Mouse (Mus musculus) midbrain, embryonic 12.5 days (tissue): Measurements from ENCODE around the gene Cbs. TPM values are rescaled to one million over a fixed set of nuclear protein-coding genes. Genes with fewer than 3 reads are reported as not detected.

ENCODE experiments used
- ATAC-seq: fragments of 200-750 bp; cut with Nextera tagmentation; 2 replicates; pipeline ENCODE4 v1.8.0; 2017; ENCODE audit warnings: low read depth, moderate TSS enrichment, moderate library complexity; ENCODE audit not compliant: low FRiP score
- H3K27ac ChIP-seq: fragments of 300-500 bp; sonication (generic); replicated peaks from 2 replicates; pipeline ENCODE4 v1.5.1; 2016; ENCODE audit warnings: mild to moderate bottlenecking
- H3K27me3 ChIP-seq: fragments of 300-500 bp; sonication (generic); 2 replicates; pipeline ENCODE4 v1.6.1; 2016; ENCODE audit warnings: mild to moderate bottlenecking
- H3K36me3 ChIP-seq: fragments of 300-500 bp; sonication (generic); 2 replicates; pipeline ENCODE4 v1.6.1; 2016
- H3K4me1 ChIP-seq: fragments of 300-500 bp; sonication (generic); 2 replicates; pipeline ENCODE4 v1.6.1; 2016
- H3K4me2 ChIP-seq: fragments of 300-500 bp; sonication (generic); replicated peaks from 2 replicates; pipeline ENCODE4 v1.6.1; 2016; ENCODE audit warnings: mild to moderate bottlenecking, moderate library complexity
- H3K4me3 ChIP-seq: fragments of 300-500 bp; sonication (generic); 2 replicates; pipeline ENCODE4 v1.5.1; 2016; ENCODE audit warnings: mild to moderate bottlenecking
- H3K9ac ChIP-seq: fragments of 300-500 bp; sonication (generic); replicated peaks from 2 replicates; pipeline ENCODE4 v1.6.1; 2016; ENCODE audit warnings: mild to moderate bottlenecking, moderate library complexity
- H3K9me3 ChIP-seq: fragments of 300-500 bp; sonication (generic); 2 replicates; pipeline ENCODE4 v1.6.1; 2016; ENCODE audit warnings: mild to moderate bottlenecking
- WGBS: fragments of 180-500 bp; shearing (Covaris S2); methylation state at CpG from one replicate; pipeline ENCODE4 v1.1.7; 2016; 5-methylcytosine and 5-hydroxymethylcytosine counted together
- polyA plus RNA-seq: library from polyadenylated mRNA; unstranded; fragments of >200 nt; fragmentation: Nextera tagmentation; extraction: Ambion mirVana; gene quantifications from 2 replicates; pipeline ENCODE4 v1.2.1, GENCODE M21; 2016

Gene Cbs
- polyA plus RNA-seq, 1 experiment from 2014 or later: 1.2 TPM

DNA sequence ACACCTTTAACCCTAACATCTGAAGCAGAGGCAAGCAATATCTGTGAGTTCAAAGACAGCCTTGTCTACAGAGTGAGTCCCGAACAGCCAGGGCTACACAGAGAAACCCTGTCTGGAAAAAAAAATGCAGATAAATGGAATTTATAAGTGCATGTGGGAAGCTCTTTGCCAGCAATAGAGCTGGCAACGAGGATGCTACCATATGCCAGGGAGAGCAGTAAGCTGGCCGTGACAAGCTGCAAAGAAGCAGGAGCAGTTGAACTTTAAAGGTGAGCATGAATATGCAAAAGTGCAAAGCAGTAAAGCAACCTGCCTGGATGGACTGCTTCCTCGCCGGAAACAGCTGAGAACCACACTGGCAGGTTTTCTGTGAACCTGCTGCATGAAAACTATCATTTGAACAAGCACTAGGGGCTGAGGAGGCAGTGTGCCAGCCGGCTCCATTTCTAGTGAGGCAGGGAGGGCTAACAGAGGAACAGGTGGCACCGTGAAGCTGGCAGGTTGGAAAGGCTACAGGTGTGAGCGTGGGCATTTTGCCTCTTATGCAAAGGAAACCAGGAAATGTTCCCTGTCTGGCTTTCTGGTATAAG lies 23.7 kb upstream of the Cbs start:
- Histone ChIP-seq H3K4me2 (no peak overlapping the region), H3K4me1 (peaks cover 14% of the 10 kb centered on the region), H3K27ac (no peak overlapping the region), H3K9me3 (no peaks in the 10 kb centered on the region), H3K4me3 (no peak overlapping the region), H3K27me3 (no peaks in the 10 kb centered on the region), H3K9ac (no peak overlapping the region), H3K36me3 (peaks cover 6% of the 10 kb centered on the region)
- WGBS: 86% methylated on average over 8 of the region's 8 CpGs
- ATAC-seq: no peak

DNA sequence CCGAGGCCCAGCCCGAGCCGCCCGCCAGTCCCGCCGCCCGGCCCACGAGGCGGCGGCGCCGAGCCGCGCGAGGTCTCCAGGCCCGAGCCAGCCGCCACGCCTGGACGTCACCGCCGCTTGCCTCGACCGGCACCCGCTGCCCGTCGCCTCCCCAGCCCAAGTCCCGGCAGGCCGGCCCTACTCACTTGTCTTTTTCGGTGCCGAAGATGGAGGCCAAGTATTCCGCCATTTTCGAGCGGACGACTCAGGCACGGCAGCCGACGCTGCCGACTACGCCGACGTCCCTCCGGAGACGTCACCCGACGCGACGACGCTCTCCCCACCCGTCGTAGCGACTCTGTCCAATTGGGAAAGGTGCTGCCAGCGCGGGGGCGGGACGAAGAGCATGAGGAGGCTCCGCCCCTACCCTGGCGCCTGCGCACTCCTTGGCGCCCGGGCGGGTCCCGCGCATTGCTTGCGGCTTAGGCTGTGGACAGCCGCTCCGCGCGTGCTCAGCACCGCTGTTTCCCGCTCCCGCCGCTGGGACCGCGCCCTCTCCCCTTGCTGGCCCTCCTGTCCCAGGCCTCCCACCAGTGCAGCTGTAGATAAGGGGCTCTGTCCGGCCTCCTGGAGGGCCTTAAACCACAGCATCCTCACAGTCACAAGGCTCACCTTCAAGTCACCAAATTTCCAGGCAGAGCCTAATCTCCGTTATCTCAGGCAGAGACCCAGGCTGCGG lies 21.6 kb upstream of the Cbs start, which contains the start of gene U2af1:
TSS of gene U2af1 (minus strand) at position 425 of the 718 bp plus-strand sequence.
- ATAC-seq: peak; percentile 99
- Histone ChIP-seq H3K27ac (peak within 1 kb of the TSS; percentile 83), H3K4me1 (peaks cover 14% of the 10 kb centered on the region), H3K27me3 (no peaks in the 10 kb centered on the region), H3K4me2 (peak within 1 kb of the TSS; percentile 89), H3K36me3 (peaks cover 23% of the 10 kb centered on the region), H3K9me3 (no peaks in the 10 kb centered on the region), H3K9ac (peak within 1 kb of the TSS; percentile 98), H3K4me3 (peak within 1 kb of the TSS; percentile 98)
- WGBS: under 1% methylated on average over 76 of the region's 77 CpGs

DNA sequence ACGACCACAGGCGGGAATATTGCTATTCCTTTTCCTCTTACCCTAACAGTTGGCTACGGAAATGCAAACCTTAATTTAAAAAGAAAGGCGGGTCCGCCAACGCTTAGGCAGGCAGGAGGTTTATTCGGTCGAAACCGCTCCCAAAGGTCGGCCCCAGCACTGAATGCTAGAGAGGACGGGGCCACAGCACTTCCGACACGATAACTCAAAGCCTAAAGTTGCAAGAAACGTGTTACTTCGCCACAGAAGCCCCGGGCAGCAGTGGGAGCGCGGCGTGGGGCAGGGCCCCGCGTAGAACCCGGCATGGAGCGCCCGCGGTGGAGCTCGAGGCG lies 21.1 kb upstream of the Cbs start:
- Histone ChIP-seq H3K9me3 (no peaks in the 10 kb centered on the region), H3K36me3 (peaks cover 28% of the 10 kb centered on the region), H3K27me3 (no peaks in the 10 kb centered on the region), H3K4me1 (peaks cover 14% of the 10 kb centered on the region), H3K4me3 (peak overlapping the region; percentile 98), H3K27ac (peak overlapping the region; percentile 83), H3K4me2 (peak overlapping the region; percentile 89), H3K9ac (peak overlapping the region; percentile 98)
- ATAC-seq: no peak
- under 1% methylated on average over 27 of the region's 27 CpGs for WGBS

DNA sequence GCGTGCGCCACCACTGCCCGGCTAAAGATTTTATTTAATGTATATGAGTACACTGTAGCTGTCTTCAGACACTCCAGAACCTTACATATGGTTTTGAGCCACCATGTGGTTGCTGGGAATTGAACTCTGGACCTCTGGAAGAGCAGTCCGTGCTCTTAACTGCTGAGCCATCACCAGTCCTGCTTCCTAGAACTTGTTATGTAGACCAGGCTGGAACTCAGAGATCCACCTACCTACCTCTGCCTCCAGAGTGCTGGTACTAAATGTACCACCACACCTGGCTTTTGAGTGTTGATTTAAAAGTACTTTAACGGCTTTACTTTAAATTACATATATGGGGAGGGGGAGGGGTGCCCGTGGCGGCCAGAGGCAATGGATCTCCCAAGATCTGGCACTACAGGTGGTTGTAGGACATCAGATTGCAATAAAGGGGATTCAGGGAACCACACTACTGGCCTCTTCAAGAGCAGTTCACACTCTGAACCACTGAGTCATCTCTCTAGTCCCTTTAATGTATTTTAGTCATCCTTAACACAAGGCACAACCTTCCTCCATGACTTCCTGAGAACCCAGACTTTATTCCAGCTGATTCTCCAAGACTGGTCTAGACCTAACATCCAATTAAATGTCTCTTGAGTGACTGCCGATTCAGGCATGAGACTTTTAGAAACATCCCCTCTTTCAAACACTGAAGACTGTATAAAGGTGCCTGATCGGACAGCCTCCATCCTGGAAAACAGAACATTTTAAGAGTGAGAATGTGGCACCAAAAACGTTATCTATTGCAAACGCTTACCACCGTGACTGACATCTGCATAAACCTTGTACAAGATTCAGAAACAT lies 20.3 kb upstream of the Cbs start:
- Histone ChIP-seq H3K9me3 (no peaks in the 10 kb centered on the region), H3K27ac (no peak overlapping the region)

DNA sequence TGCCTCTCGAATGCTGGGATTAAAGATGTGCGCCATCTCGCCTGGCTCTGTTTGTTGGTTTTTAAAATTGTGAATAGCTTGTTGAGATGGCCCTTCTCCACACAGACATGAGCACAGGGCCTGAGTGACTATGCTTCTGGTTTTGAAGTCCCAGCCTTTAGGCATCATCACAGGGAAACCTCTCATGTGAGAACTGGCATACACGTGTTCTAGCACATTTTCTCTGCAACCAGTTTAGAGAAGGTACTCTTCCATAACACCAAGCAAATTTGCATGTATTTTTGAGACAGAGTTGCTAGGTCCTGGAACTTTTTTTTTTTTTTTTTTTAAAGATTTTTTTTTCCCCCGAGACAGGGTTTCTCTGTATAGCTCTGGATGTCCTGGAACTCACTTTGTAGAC lies 19.6 kb upstream of the Cbs start:
- H3K4me3 ChIP-seq: no peak overlapping the region
- 93% methylated on average over 5 of the region's 5 CpGs for WGBS
- no peak for ATAC-seq

More for the DNA sequence above, 20.3 kb upstream of the Cbs start:
- Histone ChIP-seq H3K4me1 (peaks cover 14% of the 10 kb centered on the region), H3K9ac (peak overlapping the region; percentile 98), H3K27me3 (no peaks in the 10 kb centered on the region), H3K4me3 (peak overlapping the region; percentile 98), H3K36me3 (peaks cover 35% of the 10 kb centered on the region), H3K4me2 (peak overlapping the region; percentile 89)
- 58% methylated on average over 12 of the region's 12 CpGs for WGBS
- ATAC-seq: no peak

DNA sequence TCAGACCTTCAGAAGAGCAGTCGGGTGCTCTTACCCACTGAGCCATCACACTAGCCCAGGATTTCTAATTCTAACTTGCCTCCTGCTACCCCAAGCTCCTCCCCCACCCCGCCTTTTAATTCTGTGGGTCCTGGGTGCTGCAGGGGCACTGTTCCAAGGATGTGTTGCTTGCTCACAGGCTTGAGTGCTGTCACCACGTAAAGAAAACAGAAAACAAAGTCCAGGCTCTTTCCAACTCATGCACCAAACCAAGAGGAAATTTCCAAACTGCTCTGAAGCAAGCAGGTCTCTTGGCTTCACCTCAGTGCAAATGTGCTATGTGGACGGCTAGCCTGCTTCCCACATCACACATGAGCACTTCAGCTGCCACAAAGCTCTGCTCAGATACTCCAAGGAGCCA lies 18.3 kb upstream of the Cbs start:
- Histone ChIP-seq H3K27me3 (no peaks in the 10 kb centered on the region), H3K9ac (no peak overlapping the region), H3K4me2 (no peak overlapping the region), H3K9me3 (no peaks in the 10 kb centered on the region), H3K4me1 (peaks cover 14% of the 10 kb centered on the region), H3K27ac (0 out of 2 replicates have a peak overlapping the region, but pooled peaks have one; percentile 15), H3K36me3 (peaks cover 55% of the 10 kb centered on the region), H3K4me3 (no peak overlapping the region)
- 78% methylated on average over 4 of the region's 4 CpGs for WGBS
- ATAC-seq: no peak

More for the DNA sequence above, 19.6 kb upstream of the Cbs start:
- Histone ChIP-seq H3K4me1 (peaks cover 14% of the 10 kb centered on the region), H3K4me2 (no peak overlapping the region), H3K27ac (no peak overlapping the region), H3K9me3 (no peaks in the 10 kb centered on the region), H3K36me3 (peaks cover 42% of the 10 kb centered on the region), H3K27me3 (no peaks in the 10 kb centered on the region), H3K9ac (no peak overlapping the region)

DNA sequence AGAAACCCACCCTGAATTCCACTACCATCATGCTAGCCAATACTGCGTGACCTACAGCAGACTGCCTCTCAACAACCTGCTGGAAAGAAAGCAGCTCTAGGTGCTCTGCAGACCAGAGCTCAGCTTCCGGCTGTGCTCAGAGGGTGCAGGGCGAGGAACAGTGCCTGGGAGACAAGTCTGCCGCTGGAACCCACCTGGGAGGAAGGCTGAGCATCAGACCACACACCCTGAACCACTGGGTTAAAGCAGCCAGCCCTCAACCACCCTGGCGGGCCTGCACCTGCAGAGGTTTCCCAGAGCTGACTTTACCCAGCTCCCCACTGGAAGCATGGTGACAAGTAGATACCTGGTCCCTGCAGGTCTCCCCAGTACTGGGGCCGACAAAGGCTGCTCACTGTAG lies 16.2 kb upstream of the Cbs start:
- ATAC-seq: no peak
- Histone ChIP-seq H3K9ac (no peak overlapping the region), H3K4me2 (no peak overlapping the region), H3K27ac (no peak overlapping the region), H3K27me3 (no peaks in the 10 kb centered on the region), H3K4me3 (no peak overlapping the region), H3K36me3 (peaks cover 75% of the 10 kb centered on the region), H3K4me1 (peaks cover 9% of the 10 kb centered on the region), H3K9me3 (no peaks in the 10 kb centered on the region)
- 90% methylated on average over 6 of the region's 6 CpGs for WGBS

DNA sequence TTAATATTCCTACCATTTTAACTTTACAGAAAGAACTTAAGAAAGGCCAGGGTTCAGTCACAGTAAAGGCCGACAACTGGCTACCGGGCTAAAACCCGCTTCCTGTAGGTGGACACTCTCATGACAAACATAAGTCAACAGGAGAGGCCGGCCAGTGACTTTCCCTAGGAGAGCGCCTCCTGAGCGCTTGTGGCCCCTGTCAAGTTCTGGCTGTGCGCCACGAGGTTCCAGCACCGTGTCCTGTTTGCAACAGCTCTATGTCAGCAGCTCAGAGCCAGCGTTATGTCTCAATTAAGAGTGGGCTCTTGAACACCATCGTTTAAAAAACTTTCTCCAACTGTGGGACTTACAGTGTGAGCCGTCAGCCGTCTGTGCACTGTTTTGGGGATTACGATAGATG lies 15.1 kb upstream of the Cbs start:
- H3K27me3 ChIP-seq: no peaks in the 10 kb centered on the region
- WGBS: 92% methylated on average over 14 of the region's 14 CpGs
- peaks cover 86% of the 10 kb centered on the region for H3K36me3 ChIP-seq
- no peak overlapping the region for H3K4me2 ChIP-seq
- no peak overlapping the region for H3K4me3 ChIP-seq
- no peak overlapping the region for H3K27ac ChIP-seq
- no peak for ATAC-seq
- H3K4me1 ChIP-seq: peaks cover 3% of the 10 kb centered on the region
- H3K9ac ChIP-seq: no peak overlapping the region
- H3K9me3 ChIP-seq: no peaks in the 10 kb centered on the region

DNA sequence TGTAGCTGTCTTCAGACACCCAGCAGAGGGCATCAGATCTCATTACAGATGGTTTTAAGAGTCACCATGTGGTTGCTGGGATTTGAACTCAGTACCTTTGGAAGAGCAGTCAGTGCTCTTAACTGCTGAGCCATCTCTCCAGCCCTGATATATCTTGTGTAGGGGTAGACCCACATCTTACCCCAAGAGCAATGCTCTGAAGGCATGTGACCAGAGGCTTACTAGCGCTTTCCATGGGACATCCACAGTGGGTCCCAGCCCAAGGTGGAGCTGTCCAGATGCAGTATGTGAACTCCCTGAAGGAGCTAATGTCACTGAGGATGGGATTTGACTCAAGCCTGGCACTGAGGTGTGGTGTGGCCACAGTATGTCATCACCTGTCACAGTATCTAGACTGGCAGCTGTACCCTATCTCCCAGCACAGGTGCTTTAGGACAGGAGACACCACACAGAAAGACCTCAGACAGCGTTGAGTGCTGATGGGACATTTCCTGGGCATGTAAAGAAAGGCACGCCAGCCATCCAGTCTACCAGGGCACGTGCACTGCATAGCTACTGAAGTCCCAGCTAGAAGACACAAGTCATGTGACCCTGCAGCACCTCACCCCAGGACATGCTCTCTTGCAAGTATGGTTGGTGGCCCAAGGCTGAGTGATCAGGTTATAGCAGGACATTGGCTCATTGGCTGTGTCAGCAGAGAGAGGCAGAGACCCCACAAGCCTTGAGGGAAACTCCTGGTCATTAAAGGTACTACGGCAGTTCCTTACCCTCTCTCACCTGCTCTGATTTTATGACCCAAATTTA lies 9.4 kb upstream of the Cbs start:
- H3K36me3 ChIP-seq: peaks cover 56% of the 10 kb centered on the region
- H3K9me3 ChIP-seq: no peaks in the 10 kb centered on the region
- H3K9ac ChIP-seq: no peak overlapping the region
- WGBS: 94% methylated on average over 5 of the region's 5 CpGs
- no peak overlapping the region for H3K27ac ChIP-seq
- no peak overlapping the region for H3K4me3 ChIP-seq
- no peaks in the 10 kb centered on the region for H3K4me1 ChIP-seq
- no peak overlapping the region for H3K4me2 ChIP-seq
- no peak for ATAC-seq
- H3K27me3 ChIP-seq: no peaks in the 10 kb centered on the region

DNA sequence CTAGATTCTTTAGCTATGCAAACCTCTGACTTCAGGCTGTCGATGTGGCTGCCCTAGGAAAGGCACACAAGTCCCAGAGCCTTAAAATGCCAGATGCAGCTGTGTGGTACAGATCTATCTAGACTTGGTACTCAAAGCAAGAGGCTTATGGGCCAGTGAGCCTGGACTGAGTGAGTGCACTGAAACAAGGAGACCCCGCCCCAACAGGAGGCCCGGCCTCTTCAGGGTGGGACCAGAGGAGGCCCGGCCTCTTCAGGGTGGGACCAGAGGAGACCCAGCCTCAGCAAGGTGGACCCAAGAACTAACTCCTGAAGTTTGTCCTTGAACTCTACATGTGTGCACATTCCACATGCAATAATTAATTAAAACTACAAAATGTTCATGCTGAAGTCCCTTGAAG lies 5.9 kb upstream of the Cbs start:
- Histone ChIP-seq H3K9me3 (no peaks in the 10 kb centered on the region), H3K27ac (no peak overlapping the region), H3K9ac (no peak overlapping the region), H3K4me3 (no peak overlapping the region), H3K4me1 (peaks cover 2% of the 10 kb centered on the region; the same call in 1 of the 2 replicates), H3K27me3 (peaks cover 15% of the 10 kb centered on the region), H3K36me3 (peaks cover 22% of the 10 kb centered on the region), H3K4me2 (no peak overlapping the region)
- ATAC-seq: no peak
- 71% methylated on average over 4 of the region's 4 CpGs for WGBS

DNA sequence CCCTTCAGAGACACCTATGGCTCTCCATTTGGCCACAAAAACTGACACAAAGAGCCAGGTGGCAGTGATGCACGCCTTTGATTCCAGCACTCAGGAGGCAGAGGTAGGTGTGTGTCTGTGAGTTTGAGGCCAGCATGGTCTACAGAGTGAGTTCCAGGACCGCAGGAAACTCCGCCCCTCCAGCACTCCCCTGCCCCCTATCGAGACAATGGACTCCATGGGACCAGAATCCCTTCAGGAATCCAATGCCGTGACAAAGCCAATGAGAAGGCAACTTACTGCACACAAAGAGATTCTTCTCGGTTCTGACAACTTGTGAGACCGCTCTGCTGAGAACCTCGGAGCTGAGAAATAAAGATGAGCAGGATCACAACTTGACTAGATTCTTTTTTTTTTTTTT lies 5.3 kb upstream of the Cbs start:
- WGBS: 24% methylated on average over 8 of the region's 8 CpGs
- Histone ChIP-seq H3K27ac (no peak overlapping the region), H3K27me3 (peaks cover 21% of the 10 kb centered on the region), H3K36me3 (peaks cover 16% of the 10 kb centered on the region), H3K9ac (no peak overlapping the region), H3K4me3 (no peak overlapping the region), H3K4me1 (peaks cover 8% of the 10 kb centered on the region; the same call in 1 of the 2 replicates), H3K9me3 (no peaks in the 10 kb centered on the region), H3K4me2 (no peak overlapping the region)
- ATAC-seq: no peak
